Mouse (Mus musculus) liver, adult 2 months (tissue): ENCODE results near the gene Mrpl58. TPM values are rescaled to one million over a fixed set of nuclear protein-coding genes. Genes with fewer than 3 reads are reported as not detected.
A peak's percentile ranks its signal among the peaks of the same experiment; 100 is the strongest.

Source experiments
- DNase-seq: peaks from one replicate; pipeline ENCODE4 v3.0.0-alpha.2; 2011; ENCODE audit warnings: low read depth, low spot score; ENCODE audit errors: extremely low read depth
- H3K27ac ChIP-seq: fragments of 200-500 bp; replicated peaks from 2 replicates; pipeline ENCODE4 v1.5.1; 2012; ENCODE audit warnings: low read depth, mild to moderate bottlenecking, control low read depth, inconsistent platforms, low read length; ENCODE audit not compliant: insufficient read depth
- H3K27me3 ChIP-seq: fragments of 200-500 bp; 2 replicates; pipeline ENCODE4 v1.6.1; 2012; ENCODE audit warnings: mild to moderate bottlenecking, moderate library complexity, low read length, inconsistent platforms; ENCODE audit not compliant: control insufficient read depth, insufficient read depth
- H3K36me3 ChIP-seq: fragments of 200-500 bp; 2 replicates; pipeline ENCODE4 v1.6.1; 2012; ENCODE audit warnings: low read length, inconsistent platforms; ENCODE audit not compliant: control insufficient read depth, insufficient read depth
- H3K4me1 ChIP-seq: fragments of 200-500 bp; 2 replicates; pipeline ENCODE4 v1.6.1; 2011; ENCODE audit warnings: low read length; ENCODE audit not compliant: control insufficient read depth, insufficient read depth
- H3K4me3 ChIP-seq: fragments of 200-500 bp; 2 replicates; pipeline ENCODE4 v1.5.1; 2011; ENCODE audit warnings: low read depth, mild to moderate bottlenecking, control low read depth, low read length, moderate library complexity; ENCODE audit not compliant: insufficient read depth
- H3K79me2 ChIP-seq: fragments of 200-500 bp; 2 replicates; pipeline ENCODE4 v1.6.1; 2012; ENCODE audit warnings: inconsistent platforms, mild to moderate bottlenecking, low read length, moderate library complexity; ENCODE audit not compliant: control insufficient read depth, insufficient read depth
- H3K9ac ChIP-seq: fragments of 200-500 bp; 2 replicates; pipeline ENCODE4 v1.6.1; 2012; ENCODE audit warnings: low read depth, mild to moderate bottlenecking, control low read depth, inconsistent platforms, low read length
- CTCF ChIP-seq: fragments of 200-500 bp; IDR thresholded peaks from 2 replicates; pipeline ENCODE4 v1.5.1; 2011; ENCODE audit warnings: low read depth, low read length, control low read depth
- POLR2A ChIP-seq: fragments of 200-500 bp; IDR thresholded peaks from 2 replicates; pipeline ENCODE4 v1.6.1; 2011; ENCODE audit warnings: low read length, control low read depth; ENCODE audit not compliant: insufficient read depth; ENCODE audit errors: extremely low read depth
- WGBS: fragments of 180-500 bp; shearing (Covaris S2); methylation state at CpG from one replicate; pipeline ENCODE4 v1.1.7; 2018; 5-methylcytosine and 5-hydroxymethylcytosine counted together
- polyA plus RNA-seq: library from polyadenylated mRNA; depleted of rRNA; stranded (reverse); fragments of >200 nt; gene quantifications from 2 replicates; pipeline ENCODE4 v1.2.3, GENCODE M21; 2012
- total RNA-seq: library from RNA; depleted of rRNA; stranded (reverse); fragments of >200 nt; gene quantifications from 2 replicates; pipeline ENCODE4 v1.2.3, GENCODE M21; 2014

Gene Mrpl58
- total and polyA plus RNA-seq, 2 experiments: 67.2 to 70.0 TPM

- no peak overlapping the region for H3K27ac ChIP-seq
- no peak overlapping the region for H3K4me3 ChIP-seq
- DNase-seq: no peak
- WGBS: 86% methylated on average over 3 of the region's 3 CpGs
- H3K36me3 ChIP-seq: peaks cover 6% of the 10 kb centered on the region; the same call in 1 of the 2 replicates
- peaks cover 6% of the 10 kb centered on the region; the same call in 1 of the 2 replicates for H3K79me2 ChIP-seq
- H3K27me3 ChIP-seq: no peaks in the 10 kb centered on the region
- H3K4me1 ChIP-seq: peaks cover 13% of the 10 kb centered on the region
- no peak for TF ChIP-seq POLR2A
- no peak for TF ChIP-seq CTCF
- H3K9ac ChIP-seq: no peak overlapping the region
Observed at GRCm38 (mm10) chr11:115423091-115423490, 19.5 kb downstream of the Mrpl58 start.

- WGBS: 88% methylated on average over 7 of the region's 7 CpGs
- H3K27ac ChIP-seq: no peak overlapping the region
- H3K27me3 ChIP-seq: no peaks in the 10 kb centered on the region
- no peak overlapping the region for H3K4me3 ChIP-seq
- peaks cover 9% of the 10 kb centered on the region for H3K4me1 ChIP-seq
- H3K79me2 ChIP-seq: peaks cover 4% of the 10 kb centered on the region; the same call in 1 of the 2 replicates
- TF ChIP-seq POLR2A (no peak), CTCF (no peak)
- no peak overlapping the region for H3K9ac ChIP-seq
- peaks cover 8% of the 10 kb centered on the region; the same call in 1 of the 2 replicates for H3K36me3 ChIP-seq
- no peak for DNase-seq
Observed at GRCm38 (mm10) chr11:115424666-115425065, 21.1 kb downstream of the Mrpl58 start.

- Histone ChIP-seq H3K27me3 (no peaks in the 10 kb centered on the region), H3K9ac (no peak overlapping the region), H3K4me1 (peaks cover 9% of the 10 kb centered on the region), H3K36me3 (peaks cover 17% of the 10 kb centered on the region; the same call in 1 of the 2 replicates), H3K79me2 (peaks cover 4% of the 10 kb centered on the region; the same call in 1 of the 2 replicates), H3K4me3 (no peak overlapping the region), H3K27ac (no peak overlapping the region)
- no peak for DNase-seq
- no peak for TF ChIP-seq POLR2A
- TF ChIP-seq CTCF: no peak
- WGBS: 91% methylated on average over 6 of the region's 6 CpGs
Observed at GRCm38 (mm10) chr11:115425671-115426070, 22.1 kb downstream of the Mrpl58 start.

- no peak overlapping the region for H3K4me3 ChIP-seq
- no peaks in the 10 kb centered on the region for H3K27me3 ChIP-seq
- no peaks in the 10 kb centered on the region for H3K79me2 ChIP-seq
- peaks cover 8% of the 10 kb centered on the region; the same call in 1 of the 2 replicates for H3K4me1 ChIP-seq
- WGBS: 40% methylated on average over 20 of the region's 20 CpGs
- TF ChIP-seq POLR2A (no peak), CTCF (peak; percentile 86)
- H3K27ac ChIP-seq: no peak overlapping the region
- H3K36me3 ChIP-seq: peaks cover 17% of the 10 kb centered on the region; the same call in 1 of the 2 replicates
- H3K9ac ChIP-seq: no peak overlapping the region
- DNase-seq: peak; percentile 62
Observed at GRCm38 (mm10) chr11:115427482-115428331, 24.2 kb downstream of the Mrpl58 start.

- TF ChIP-seq POLR2A: no peak
- no peak for TF ChIP-seq CTCF
- DNase-seq: no peak
- Histone ChIP-seq H3K27ac (no peak overlapping the region), H3K9ac (no peak overlapping the region), H3K4me1 (peaks cover 16% of the 10 kb centered on the region), H3K4me3 (no peak overlapping the region), H3K27me3 (no peaks in the 10 kb centered on the region), H3K36me3 (peaks cover 16% of the 10 kb centered on the region; the same call in 1 of the 2 replicates), H3K79me2 (no peaks in the 10 kb centered on the region)
- 86% methylated on average over 7 of the region's 7 CpGs for WGBS
Observed at GRCm38 (mm10) chr11:115429307-115429706, 25.8 kb downstream of the Mrpl58 start.

GRCm38 (mm10) chr11:115430561-115430960 lies 27.0 kb downstream of the Mrpl58 start:
- Histone ChIP-seq H3K36me3 (peaks cover 16% of the 10 kb centered on the region; the same call in 1 of the 2 replicates), H3K27me3 (no peaks in the 10 kb centered on the region), H3K9ac (no peak overlapping the region), H3K4me3 (no peak overlapping the region), H3K4me1 (peaks cover 24% of the 10 kb centered on the region), H3K79me2 (no peaks in the 10 kb centered on the region), H3K27ac (no peak overlapping the region)
- 95% methylated on average over 6 of the region's 6 CpGs for WGBS
- DNase-seq: no peak
- no peak for TF ChIP-seq CTCF
- TF ChIP-seq POLR2A: no peak
